Mouse (Mus musculus) layer of hippocampus, adult 11-12 months (tissue): ENCODE measurements at regions not wholly inside any gene's neighbourhood (a gene's known extent, or its start where the extent isn't known, plus 50 kb on each side); places are given as distances from the start of the nearest gene placed in this dataset.

ENCODE experiments used
- DNase-seq: peaks from one replicate; pipeline ENCODE4 v3.0.0; 2022; ENCODE audit warnings: low spot score

DNA sequence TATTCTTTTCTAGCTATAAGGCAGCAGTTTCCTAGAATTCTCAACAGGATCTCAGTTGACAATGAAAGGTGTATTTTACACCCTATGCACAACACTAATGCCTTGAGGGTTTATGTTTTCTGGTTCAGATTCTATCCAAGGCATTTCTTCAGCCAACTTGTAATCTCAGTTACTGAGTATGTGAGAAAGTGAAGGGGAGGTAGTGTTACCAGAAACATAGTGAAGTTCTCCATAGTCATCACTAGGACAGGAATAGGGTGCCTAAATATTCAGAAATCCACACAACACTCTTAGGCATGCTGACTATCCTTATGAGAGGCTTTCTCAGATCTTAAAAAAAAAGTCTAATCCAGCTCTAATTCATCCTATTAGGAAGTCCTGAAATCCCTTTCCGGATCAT, 1228.2 kb upstream of the Cntnap5a start:
- DNase-seq: no peak

DNA sequence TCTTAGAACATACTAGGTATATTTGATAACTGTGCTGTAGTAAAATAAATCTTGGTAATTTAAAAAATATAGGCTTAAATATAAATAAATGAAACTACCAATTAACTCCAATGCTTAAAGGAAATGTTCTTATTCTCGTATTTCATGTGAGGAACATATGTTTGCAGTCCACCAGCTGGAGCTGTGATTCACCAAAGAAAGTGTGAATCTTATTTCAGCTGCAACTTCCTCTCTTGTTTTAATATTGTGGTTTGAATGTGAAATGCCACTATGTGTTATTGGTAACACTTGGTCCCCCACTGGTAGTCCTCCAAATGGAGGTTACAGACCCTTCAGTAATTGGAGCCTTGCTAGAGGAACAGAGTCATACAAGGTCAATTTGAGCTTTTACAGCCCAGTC, 1188.1 kb upstream of the Cntnap5a start:
- DNase-seq: peak; percentile 8

DNA sequence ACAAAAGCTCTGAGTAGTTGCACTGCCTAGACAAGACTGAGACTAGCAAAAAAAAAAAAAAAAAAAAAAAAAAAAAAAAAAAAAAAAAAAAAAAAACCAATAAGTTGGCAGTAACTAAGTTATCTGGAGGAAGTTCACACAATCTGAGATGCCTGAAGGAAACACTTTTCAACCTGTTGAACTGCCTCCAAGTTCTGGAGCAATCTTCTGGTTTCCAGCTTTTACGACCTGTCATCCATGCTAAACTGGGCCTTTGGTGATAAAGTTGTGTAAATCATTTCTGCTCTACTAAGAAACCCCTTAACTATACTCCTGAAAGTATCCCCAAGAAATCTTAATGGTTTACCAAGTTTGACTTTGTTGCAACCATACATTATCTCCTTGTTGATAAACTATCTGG, 1168.8 kb upstream of the Cntnap5a start:
- DNase-seq: no peak

DNA sequence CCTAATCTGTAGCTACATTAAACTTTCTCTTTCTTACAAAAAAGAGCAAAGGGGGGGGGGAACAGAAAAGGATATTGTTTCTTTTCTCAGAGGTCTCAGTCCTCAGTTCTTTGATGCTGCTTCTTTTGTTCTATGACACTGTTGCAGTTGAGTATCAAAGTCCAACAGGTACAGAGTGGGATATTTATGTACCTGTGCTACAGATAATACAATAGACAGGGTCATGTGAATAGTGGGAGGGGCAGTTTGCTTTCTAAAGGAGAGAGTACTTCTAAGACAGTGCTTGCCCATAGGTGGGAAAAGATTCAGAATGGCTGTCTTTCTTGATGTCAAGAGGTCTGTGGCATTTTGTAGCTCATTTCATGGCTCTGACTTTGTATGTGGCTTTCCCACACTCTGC, 1164.7 kb upstream of the Cntnap5a start:
- DNase-seq: no peak

- no peak for DNase-seq
These were observed 1156.0 kb upstream of the Cntnap5a start for GRCm38 (mm10) chr1:114528545-114528944.

GRCm38 (mm10) chr1:114533881-114534280, 1150.7 kb upstream of the Cntnap5a start:
- no peak for DNase-seq

- DNase-seq: no peak
These were observed 1137.6 kb upstream of the Cntnap5a start for GRCm38 (mm10) chr1:114546997-114547396.

DNA sequence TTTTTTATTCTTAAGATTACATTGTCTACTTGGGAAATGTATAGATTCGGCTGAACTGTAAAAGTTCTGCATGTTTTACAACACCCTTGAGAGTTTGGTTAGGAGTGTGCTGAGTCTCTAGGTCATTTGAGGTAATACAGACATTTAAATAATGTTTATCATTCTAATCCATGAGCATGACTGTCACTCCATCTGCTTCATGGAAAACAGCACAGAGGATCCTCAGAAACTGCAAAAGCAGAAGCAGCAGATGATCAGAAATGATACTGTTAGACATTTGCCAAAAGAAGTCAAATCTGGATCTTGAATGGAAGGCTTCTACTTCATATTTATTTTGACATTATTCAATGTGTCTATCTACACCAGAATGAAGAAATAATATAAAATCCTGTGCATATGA, 1131.8 kb upstream of the Cntnap5a start:
- peak; percentile 14 for DNase-seq

DNA sequence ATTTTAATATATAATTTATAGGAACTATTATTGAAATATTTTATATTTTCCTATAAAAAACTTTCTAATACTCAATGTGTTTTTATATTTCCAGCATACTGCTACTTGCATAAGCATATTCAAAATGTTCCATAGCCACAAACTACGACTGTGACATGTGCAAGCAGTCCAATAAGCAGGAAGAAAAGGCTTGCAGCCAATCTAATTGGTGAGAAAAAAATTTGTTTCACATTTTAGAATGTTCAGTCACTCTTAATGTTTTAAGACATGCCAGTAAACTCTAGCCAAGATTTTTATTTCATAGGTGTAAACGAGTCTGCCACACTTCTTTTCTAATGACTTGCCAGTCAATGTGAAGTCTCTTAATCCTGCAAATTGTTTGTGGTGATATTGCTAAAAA, 1130.1 kb upstream of the Cntnap5a start:
- no peak for DNase-seq
